Mouse (Mus musculus) bone marrow, adult 2 months (tissue): Measurements from ENCODE around the gene St3gal5.

Experiments
- CTCF ChIP-seq: fragments of 200-500 bp; IDR thresholded peaks from 2 replicates; pipeline ENCODE4 v1.5.1; 2011; ENCODE audit warnings: low read length, control low read depth; ENCODE audit not compliant: control insufficient read depth, insufficient read depth
- POLR2A ChIP-seq: fragments of 200-500 bp; IDR thresholded peaks from 2 replicates; pipeline ENCODE4 v1.6.1; 2011; ENCODE audit warnings: low read depth, mild to moderate bottlenecking, control low read depth, low read length, borderline replicate concordance; ENCODE audit not compliant: control insufficient read depth

GRCm38 (mm10) chr6:72186809-72187208 is 89.4 kb downstream of the St3gal5 start:
- TF ChIP-seq POLR2A: no peak
- no peak for TF ChIP-seq CTCF
